Mouse (Mus musculus) embryonic stem cell, embryonic (primary cell): ENCODE results near the gene Evx1.

ENCODE experiments used
- CTCF ChIA-PET, 4 experiments: fragments of 300-600 bp in 2 of 4; fragments of 350-600 bp in 2 of 4; sonication (Branson Sonifier 250); formaldehyde crosslinking; loops; one replicate each; lab custom pipeline; 2022; ENCODE audit warnings: inconsistent platforms in 2 of 4; lab: Charles Lee
- POLR2A ChIA-PET, 4 experiments: fragments of 300-600 bp in 2 of 4; fragments of 350-600 bp in 2 of 4; sonication (Branson Sonifier 250); formaldehyde crosslinking; loops; one replicate each; lab custom pipeline; 2022; ENCODE audit warnings: antibody characterized with exemption in 4 of 4, inconsistent platforms in 1 of 4; lab: Charles Lee

Gene Evx1

GRCm38 (mm10) chr6:52367067-52367466, 53.8 kb downstream of the Evx1 start:
- ChIA-PET POLR2A (no interaction called here), CTCF (no interaction called here)
